Mouse (Mus musculus): ENCODE measurements around the gene Osgep. TPM values are rescaled to one million over a fixed set of nuclear protein-coding genes. Genes with fewer than 3 reads are reported as not detected.
A peak's percentile ranks its signal among the peaks of the same experiment; 100 is the strongest.
"Not testable (repeated sequence)": the region's sequence is repeated elsewhere in the genome, so short reads cannot be mapped to it uniquely, and the experiment has no call there.

Gene Osgep
- polyA plus RNA-seq (2014; fragmentation: Nextera tagmentation; extraction: Ambion mirVana): 164 and 172 TPM in 2 replicates

- DNase-seq (ENCODE audit: low spot score) (peak; percentile 96), ATAC-seq (ENCODE audit: insufficient read depth, low FRiP score, low TSS enrichment) (peak; percentile 97)
- Histone ChIP-seq H3K36me3 (ENCODE audit: control insufficient read depth, insufficient read depth, low read length) (peaks cover 13% of the 10 kb centered on the region), H3K9ac (ENCODE audit: low read length) (peak within 1 kb of the TSS; percentile 93), H3K4me3 (ENCODE audit: low read depth, low read length) (peak within 1 kb of the TSS; percentile 84), H3K27ac (ENCODE audit: low read depth, low read length) (peak within 1 kb of the TSS; percentile 85), H3K4me1 (ENCODE audit: control insufficient read depth, insufficient read depth, low read length) (peaks cover under 1% of the 10 kb centered on the region), H3K27me3 (ENCODE audit: control insufficient read depth, insufficient read depth, low read length) (no peaks in the 10 kb centered on the region), H3K9me3 (ENCODE audit: control insufficient read depth, low read length) (no peaks in the 10 kb centered on the region), H3K4me2 (ENCODE audit: low read depth) (peak within 1 kb of the TSS; percentile 77)
- under 1% methylated on average over 57 of the region's 57 CpGs for WGBS
These were observed at the start of gene Osgep, which contains the start of gene Apex1 for GRCm38 (mm10) chr14:50924281-50925064. TSS of gene Osgep (minus strand) at chr14:50924893. TSS of gene Apex1 (plus strand) at chr14:50924968.

- Histone ChIP-seq H3K36me3 (ENCODE audit: control insufficient read depth, insufficient read depth, low read length) (no peaks in the 10 kb centered on the region), H3K4me3 (ENCODE audit: low read depth, low read length) (no peak overlapping the region), H3K27ac (ENCODE audit: low read depth, low read length) (no peak overlapping the region), H3K9ac (ENCODE audit: low read length) (no peak overlapping the region), H3K4me2 (ENCODE audit: low read depth) (no peak overlapping the region), H3K9me3 (ENCODE audit: control insufficient read depth, low read length) (no peaks in the 10 kb centered on the region), H3K27me3 (ENCODE audit: control insufficient read depth, insufficient read depth, low read length) (no peaks in the 10 kb centered on the region), H3K4me1 (ENCODE audit: control insufficient read depth, insufficient read depth, low read length) (no peaks in the 10 kb centered on the region)
- DNase-seq (ENCODE audit: low spot score): no peak
- no peak for ATAC-seq (ENCODE audit: insufficient read depth, low FRiP score, low TSS enrichment)
- 42% methylated on average over 4 of the region's 4 CpGs for WGBS
These were observed 49.0 kb upstream of the Osgep start for GRCm38 (mm10) chr14:50973700-50974099.

GRCm38 (mm10) chr14:50973054-50973453 is 48.4 kb upstream of the Osgep start:
- H3K9ac ChIP-seq (ENCODE audit: low read length); H3K36me3 ChIP-seq (ENCODE audit: control insufficient read depth, insufficient read depth, low read length); ATAC-seq (ENCODE audit: insufficient read depth, low FRiP score, low TSS enrichment); H3K27me3 ChIP-seq (ENCODE audit: control insufficient read depth, insufficient read depth, low read length); DNase-seq (ENCODE audit: low spot score); H3K27ac ChIP-seq (ENCODE audit: low read depth, low read length); H3K4me3 ChIP-seq (ENCODE audit: low read depth, low read length); H3K9me3 ChIP-seq (ENCODE audit: control insufficient read depth, low read length); H3K4me2 ChIP-seq (ENCODE audit: low read depth); H3K4me1 ChIP-seq (ENCODE audit: control insufficient read depth, insufficient read depth, low read length): not testable (repeated sequence)
- WGBS: 91% methylated on average over 5 of the region's 5 CpGs

GRCm38 (mm10) chr14:50970822-50971221 is 46.1 kb upstream of the Osgep start:
- no peak overlapping the region for H3K4me2 ChIP-seq (ENCODE audit: low read depth)
- H3K27me3 ChIP-seq (ENCODE audit: control insufficient read depth, insufficient read depth, low read length): no peaks in the 10 kb centered on the region
- ATAC-seq (ENCODE audit: insufficient read depth, low FRiP score, low TSS enrichment) (no peak), DNase-seq (ENCODE audit: low spot score) (no peak)
- no peaks in the 10 kb centered on the region for H3K36me3 ChIP-seq (ENCODE audit: control insufficient read depth, insufficient read depth, low read length)
- H3K27ac ChIP-seq (ENCODE audit: low read depth, low read length): no peak overlapping the region
- H3K9ac ChIP-seq (ENCODE audit: low read length): no peak overlapping the region
- WGBS: 81% methylated on average over 1 of the region's 1 CpGs
- H3K4me3 ChIP-seq (ENCODE audit: low read depth, low read length): no peak overlapping the region
- H3K4me1 ChIP-seq (ENCODE audit: control insufficient read depth, insufficient read depth, low read length): no peaks in the 10 kb centered on the region
- H3K9me3 ChIP-seq (ENCODE audit: control insufficient read depth, low read length): no peaks in the 10 kb centered on the region

GRCm38 (mm10) chr14:50969558-50970544 is 45.2 kb upstream of the Osgep start:
- 25% methylated on average over 12 of the region's 12 CpGs for WGBS
- H3K36me3 ChIP-seq (ENCODE audit: control insufficient read depth, insufficient read depth, low read length): no peaks in the 10 kb centered on the region
- H3K4me1 ChIP-seq (ENCODE audit: control insufficient read depth, insufficient read depth, low read length): no peaks in the 10 kb centered on the region
- H3K27ac ChIP-seq (ENCODE audit: low read depth, low read length): no peak overlapping the region
- no peaks in the 10 kb centered on the region for H3K27me3 ChIP-seq (ENCODE audit: control insufficient read depth, insufficient read depth, low read length)
- H3K4me3 ChIP-seq (ENCODE audit: low read depth, low read length): no peak overlapping the region
- no peak overlapping the region for H3K9ac ChIP-seq (ENCODE audit: low read length)
- ATAC-seq (ENCODE audit: insufficient read depth, low FRiP score, low TSS enrichment): no peak
- peak; percentile 18 for DNase-seq (ENCODE audit: low spot score)
- H3K9me3 ChIP-seq (ENCODE audit: control insufficient read depth, low read length): no peaks in the 10 kb centered on the region
- H3K4me2 ChIP-seq (ENCODE audit: low read depth): no peak overlapping the region

- 15% methylated on average over 1 of the region's 1 CpGs for WGBS
- Histone ChIP-seq H3K4me1 (ENCODE audit: control insufficient read depth, insufficient read depth, low read length) (no peaks in the 10 kb centered on the region), H3K27me3 (ENCODE audit: control insufficient read depth, insufficient read depth, low read length) (no peaks in the 10 kb centered on the region), H3K27ac (ENCODE audit: low read depth, low read length) (no peak overlapping the region), H3K4me2 (ENCODE audit: low read depth) (no peak overlapping the region), H3K36me3 (ENCODE audit: control insufficient read depth, insufficient read depth, low read length) (no peaks in the 10 kb centered on the region), H3K4me3 (ENCODE audit: low read depth, low read length) (no peak overlapping the region), H3K9me3 (ENCODE audit: control insufficient read depth, low read length) (no peaks in the 10 kb centered on the region), H3K9ac (ENCODE audit: low read length) (no peak overlapping the region)
- no peak for DNase-seq (ENCODE audit: low spot score)
- ATAC-seq (ENCODE audit: insufficient read depth, low FRiP score, low TSS enrichment): no peak
These were observed 44.3 kb upstream of the Osgep start for GRCm38 (mm10) chr14:50969041-50969440.

GRCm38 (mm10) chr14:50968216-50968980 is 43.7 kb upstream of the Osgep start:
- no peak overlapping the region for H3K27ac ChIP-seq (ENCODE audit: low read depth, low read length)
- no peak overlapping the region for H3K4me2 ChIP-seq (ENCODE audit: low read depth)
- no peak overlapping the region for H3K9ac ChIP-seq (ENCODE audit: low read length)
- no peaks in the 10 kb centered on the region for H3K4me1 ChIP-seq (ENCODE audit: control insufficient read depth, insufficient read depth, low read length)
- no peaks in the 10 kb centered on the region for H3K27me3 ChIP-seq (ENCODE audit: control insufficient read depth, insufficient read depth, low read length)
- WGBS: 79% methylated on average over 5 of the region's 5 CpGs
- no peak overlapping the region for H3K4me3 ChIP-seq (ENCODE audit: low read depth, low read length)
- no peaks in the 10 kb centered on the region for H3K36me3 ChIP-seq (ENCODE audit: control insufficient read depth, insufficient read depth, low read length)
- ATAC-seq (ENCODE audit: insufficient read depth, low FRiP score, low TSS enrichment): no peak
- no peak for DNase-seq (ENCODE audit: low spot score)
- H3K9me3 ChIP-seq (ENCODE audit: control insufficient read depth, low read length): no peaks in the 10 kb centered on the region

GRCm38 (mm10) chr14:50958289-50958995 is 33.7 kb upstream of the Osgep start:
- H3K4me3 ChIP-seq (ENCODE audit: low read depth, low read length); DNase-seq (ENCODE audit: low spot score); H3K4me1 ChIP-seq (ENCODE audit: control insufficient read depth, insufficient read depth, low read length); H3K4me2 ChIP-seq (ENCODE audit: low read depth); H3K9ac ChIP-seq (ENCODE audit: low read length); H3K27me3 ChIP-seq (ENCODE audit: control insufficient read depth, insufficient read depth, low read length); ATAC-seq (ENCODE audit: insufficient read depth, low FRiP score, low TSS enrichment); H3K9me3 ChIP-seq (ENCODE audit: control insufficient read depth, low read length); H3K27ac ChIP-seq (ENCODE audit: low read depth, low read length); H3K36me3 ChIP-seq (ENCODE audit: control insufficient read depth, insufficient read depth, low read length): not testable (repeated sequence)
- 92% methylated on average over 5 of the region's 5 CpGs for WGBS
